Mouse (Mus musculus): ENCODE measurements at regions not wholly inside any gene's neighbourhood (a gene's known extent, or its start where the extent isn't known, plus 50 kb on each side); places are given as distances from the start of the nearest gene placed in this dataset.

- Histone ChIP-seq H3K36me3 (ENCODE audit: control insufficient read depth in 1 of 2, insufficient read depth in 2 of 2, low read length in 2 of 2) (no peaks in the 10 kb centered on the region), H3K27me3 (ENCODE audit: control insufficient read depth in 1 of 2, insufficient read depth in 2 of 2, low read length in 2 of 2) (no peaks in the 10 kb centered on the region; a peak in 3 of 4 replicates), H3K9me3 (replicated peaks; ENCODE audit: insufficient read depth, low read length) (no peaks in the 10 kb centered on the region), H3K4me1 (ENCODE audit: control insufficient read depth in 1 of 2, insufficient read depth in 2 of 2, low read length in 2 of 2) (no peaks in the 10 kb centered on the region), H3K27ac (ENCODE audit: control insufficient read depth, low read depth, low read length) (no peak overlapping the region), H3K79me2 (ENCODE audit: control insufficient read depth, insufficient read depth, low read length, poor library complexity) (no peaks in the 10 kb centered on the region), H3K4me3 (ENCODE audit: control insufficient read depth in 1 of 2, insufficient read depth in 1 of 2, low read depth in 2 of 2, low read length in 2 of 2) (no peak overlapping the region), H3K9ac (ENCODE audit: control insufficient read depth, low read depth, low read length, poor library complexity, severe bottlenecking) (no peak overlapping the region)
- TF ChIP-seq HCFC1 (IDR thresholded peaks at IDR 0.05; ENCODE audit: low read depth, low read length): no peak
- TF ChIP-seq TCF12 (IDR thresholded peaks at IDR 0.05; ENCODE audit: low read depth, low read length): no peak
- TF ChIP-seq SMC3 (IDR thresholded peaks at IDR 0.05; ENCODE audit: low read depth, low read length): no peak
- no peak for TF ChIP-seq CTCF (IDR thresholded peaks at IDR 0.05 in 2 of 3, conservative IDR thresholded peaks at IDR 0.05 in 1 of 3; ENCODE audit: control insufficient read depth in 1 of 3, insufficient read depth in 1 of 3, low read depth in 2 of 3, low read length in 3 of 3, poor library complexity in 1 of 3, severe bottlenecking in 1 of 3)
- no peak for TF ChIP-seq ZKSCAN1 (IDR thresholded peaks at IDR 0.05; ENCODE audit: low read depth, low read length)
- TF ChIP-seq TBP (IDR thresholded peaks at IDR 0.05; ENCODE audit: low read depth, low read length): no peak
- no peak for TF ChIP-seq POLR2AphosphoS2 (IDR thresholded peaks at IDR 0.05; ENCODE audit: low read length)
- TF ChIP-seq NELFE (IDR thresholded peaks at IDR 0.05; ENCODE audit: low read depth, low read length): no peak
- TF ChIP-seq CHD1 (IDR thresholded peaks at IDR 0.05; ENCODE audit: low read depth, low read length): no peak
- TF ChIP-seq MAZ (IDR thresholded peaks at IDR 0.05; ENCODE audit: low read depth, low read length): no peak
- TF ChIP-seq MAFK (IDR thresholded peaks at IDR 0.05; ENCODE audit: borderline replicate concordance, low read depth, low read length): no peak
- no peak for TF ChIP-seq POLR2AphosphoS5 (IDR thresholded peaks at IDR 0.05; ENCODE audit: borderline replicate concordance, low read depth, low read length)
- no peak for TF ChIP-seq MAX (IDR thresholded peaks at IDR 0.05; ENCODE audit: low read length)
- no peak for TF ChIP-seq EP300 (IDR thresholded peaks at IDR 0.05; ENCODE audit: low read depth in 1 of 2, low read length in 2 of 2)
- no peak for TF ChIP-seq USF2 (IDR thresholded peaks at IDR 0.05; ENCODE audit: borderline replicate concordance in 1 of 2, insufficient read depth in 1 of 2, low read depth in 1 of 2, low read length in 2 of 2)
- no peak for DNase-seq (ENCODE audit: low read depth, low spot score)
Observed at GRCm38 (mm10) chr11:89896854-89897253, 105.8 kb downstream of the Pctp start.

- H3K9ac ChIP-seq (ENCODE audit: control insufficient read depth, low read depth, low read length, poor library complexity, severe bottlenecking): no peak overlapping the region
- H3K27me3 ChIP-seq (ENCODE audit: control insufficient read depth in 1 of 2, insufficient read depth in 2 of 2, low read length in 2 of 2): no peaks in the 10 kb centered on the region
- H3K4me3 ChIP-seq (ENCODE audit: control insufficient read depth in 1 of 2, insufficient read depth in 1 of 2, low read depth in 2 of 2, low read length in 2 of 2): no peak overlapping the region
- no peak for DNase-seq (ENCODE audit: low read depth, low spot score)
- no peaks in the 10 kb centered on the region for H3K36me3 ChIP-seq (ENCODE audit: control insufficient read depth in 1 of 2, insufficient read depth in 2 of 2, low read length in 2 of 2)
- TF ChIP-seq ZC3H11A (IDR thresholded peaks at IDR 0.05; ENCODE audit: low read depth, low read length): no peak
- TF ChIP-seq POLR2AphosphoS2 (IDR thresholded peaks at IDR 0.05; ENCODE audit: low read length): no peak
- no peak for TF ChIP-seq ZMIZ1 (IDR thresholded peaks at IDR 0.05; ENCODE audit: low read depth, low read length)
- no peak for TF ChIP-seq POLR2A (IDR thresholded peaks at IDR 0.05; ENCODE audit: control insufficient read depth in 1 of 2, insufficient read depth in 1 of 2, low read depth in 1 of 2, low read length in 2 of 2, poor library complexity in 1 of 2)
- no peak for TF ChIP-seq NRF1 (IDR thresholded peaks at IDR 0.05; ENCODE audit: insufficient read depth, low read depth, low read length, poor library complexity, severe bottlenecking)
- TF ChIP-seq POLR2AphosphoS5 (IDR thresholded peaks at IDR 0.05; ENCODE audit: borderline replicate concordance, low read depth, low read length): no peak
- TF ChIP-seq USF1 (IDR thresholded peaks at IDR 0.05; ENCODE audit: low read depth, low read length): no peak
- TF ChIP-seq CTCF (IDR thresholded peaks at IDR 0.05 in 2 of 3, conservative IDR thresholded peaks at IDR 0.05 in 1 of 3; ENCODE audit: control insufficient read depth in 1 of 3, insufficient read depth in 1 of 3, low read depth in 2 of 3, low read length in 3 of 3, poor library complexity in 1 of 3, severe bottlenecking in 1 of 3): no peak
- H3K4me1 ChIP-seq (ENCODE audit: control insufficient read depth in 1 of 2, insufficient read depth in 2 of 2, low read length in 2 of 2): no peaks in the 10 kb centered on the region
- no peak overlapping the region for H3K27ac ChIP-seq (ENCODE audit: control insufficient read depth, low read depth, low read length)
- no peaks in the 10 kb centered on the region for H3K79me2 ChIP-seq (ENCODE audit: control insufficient read depth, insufficient read depth, low read length, poor library complexity)
- no peaks in the 10 kb centered on the region for H3K9me3 ChIP-seq (replicated peaks; ENCODE audit: insufficient read depth, low read length)
Observed at GRCm38 (mm10) chr11:89871587-89871986, 94.1 kb upstream of the Ankfn1 start.

Measured in MEL (cell line).